Mouse (Mus musculus): ENCODE data around the gene Klhl10. TPM values are rescaled to one million over a fixed set of nuclear protein-coding genes. Genes with fewer than 3 reads are reported as not detected.

Gene Klhl10
- 0.52 and 0.57 TPM in 2 replicates for polyA plus RNA-seq (2014; fragmentation: Nextera tagmentation; extraction: Ambion mirVana)

DNA sequence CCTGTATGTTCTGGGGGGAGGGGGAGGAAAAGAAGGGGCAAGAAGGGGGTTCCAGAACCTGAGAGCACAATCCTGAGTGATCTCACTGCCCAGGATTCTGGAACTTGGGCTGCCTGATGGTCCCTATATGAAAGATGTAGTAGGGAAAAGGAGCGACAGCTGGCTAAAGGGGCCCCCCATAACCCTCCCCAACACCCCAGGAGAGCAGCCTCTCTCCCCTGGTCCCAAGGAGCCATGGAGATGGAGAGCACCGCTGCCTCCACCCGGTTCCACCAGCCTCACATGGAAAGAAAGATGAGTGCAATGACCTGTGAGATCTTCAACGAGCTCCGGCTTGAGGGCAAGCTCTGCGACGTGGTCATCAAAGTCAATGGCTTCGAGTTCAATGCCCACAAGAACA, at the start of gene Klhl10, which contains the start of gene Nt5c3b:
Gene Klhl10 (plus strand): TSS at position 121 of the 400 bp plus-strand sequence.
Gene Nt5c3b (minus strand): TSS at position 12 of the 400 bp plus-strand sequence.
- H3K36me3 ChIP-seq (replicated peaks; ENCODE audit: control insufficient read depth, insufficient read depth, low read depth, low read length), result no peaks in the 10 kb centered on the region; the same call in 1 of the 2 replicates
- DNase-seq (ENCODE audit: low spot score) (no peak), ATAC-seq (replicated peaks; ENCODE audit: insufficient number of reproducible peaks, low FRiP score, low TSS enrichment, low read depth) (no peak)
- H3K27me3 ChIP-seq (ENCODE audit: control insufficient read depth, insufficient read depth, low read length), result no peaks in the 10 kb centered on the region
- peak within 1 kb of the TSS; percentile 94 for H3K9ac ChIP-seq (replicated peaks; ENCODE audit: low read length)
- WGBS, result 81% methylated on average over 8 of the region's 8 CpGs
- 0 out of 2 replicates have a peak within 1 kb of the TSS, but pooled peaks have one; percentile 24 for H3K27ac ChIP-seq (replicated peaks; ENCODE audit: low read depth, low read length)
- H3K9me3 ChIP-seq (replicated peaks; ENCODE audit: control insufficient read depth, low read length), result no peaks in the 10 kb centered on the region
- no peaks in the 10 kb centered on the region for H3K4me1 ChIP-seq (ENCODE audit: control insufficient read depth, insufficient read depth, low read length)
- peak within 1 kb of the TSS; percentile 81 for H3K4me3 ChIP-seq (ENCODE audit: low read depth, low read length)
- peak within 1 kb of the TSS; percentile 70 for H3K4me2 ChIP-seq (ENCODE audit: low read depth, low read length)

DNA sequence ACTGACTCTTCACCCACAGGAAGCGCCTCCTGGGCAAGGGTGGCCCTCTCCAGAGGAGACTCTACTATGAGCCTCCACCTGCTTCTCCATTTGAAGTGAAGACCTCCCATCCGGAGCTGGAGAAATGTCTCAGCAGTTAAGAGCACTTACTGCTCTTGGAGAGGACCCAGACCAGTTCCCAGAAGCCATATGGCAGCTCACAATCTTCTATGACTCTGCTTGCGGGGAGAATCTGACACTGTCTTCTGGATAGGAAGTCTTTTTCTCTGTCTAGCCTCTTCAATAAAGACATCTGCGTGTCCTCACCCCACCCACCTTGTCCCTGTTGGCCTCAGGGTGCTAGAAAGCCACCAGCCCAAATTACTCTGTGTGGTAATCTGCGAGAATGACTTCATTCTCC, 48.8 kb upstream of the Klhl10 start:
- H3K27me3 ChIP-seq (ENCODE audit: control insufficient read depth, insufficient read depth, low read length), result peaks cover 2% of the 10 kb centered on the region; the same call in 1 of the 2 replicates
- WGBS, result 88% methylated on average over 5 of the region's 5 CpGs
- H3K36me3 ChIP-seq (replicated peaks; ENCODE audit: control insufficient read depth, insufficient read depth, low read depth, low read length), result no peaks in the 10 kb centered on the region
- no peak for DNase-seq (ENCODE audit: low spot score)
- no peak overlapping the region for H3K9ac ChIP-seq (replicated peaks; ENCODE audit: low read length)
- no peak overlapping the region for H3K4me3 ChIP-seq (ENCODE audit: low read depth, low read length)
- H3K27ac ChIP-seq (replicated peaks; ENCODE audit: low read depth, low read length), result no peak overlapping the region
- ATAC-seq (replicated peaks; ENCODE audit: insufficient number of reproducible peaks, low FRiP score, low TSS enrichment, low read depth), result no peak
- no peak overlapping the region for H3K4me2 ChIP-seq (ENCODE audit: low read depth, low read length)
- H3K9me3 ChIP-seq (replicated peaks; ENCODE audit: control insufficient read depth, low read length), result no peaks in the 10 kb centered on the region
- H3K4me1 ChIP-seq (ENCODE audit: control insufficient read depth, insufficient read depth, low read length), result peaks cover 8% of the 10 kb centered on the region

DNA sequence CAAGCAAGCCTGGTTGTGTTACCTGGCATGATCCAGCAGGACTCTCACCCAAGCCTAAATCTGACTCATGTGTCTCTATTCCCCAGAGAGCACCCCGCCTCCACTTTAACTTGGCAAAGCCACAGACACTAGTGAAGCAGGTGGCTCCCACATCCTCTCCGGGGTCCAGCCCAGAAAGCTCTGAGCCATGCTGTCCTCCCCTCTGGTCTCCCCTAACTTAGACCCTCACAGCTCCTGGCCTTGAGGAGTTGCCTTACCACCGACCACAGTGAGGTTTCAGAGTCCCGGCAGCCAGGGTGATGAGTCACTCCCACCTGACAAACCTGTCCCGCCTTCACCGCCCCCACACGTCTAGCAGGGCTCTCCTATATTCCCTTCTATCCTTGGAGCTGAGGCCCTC, 48.0 kb upstream of the Klhl10 start:
- ATAC-seq (replicated peaks; ENCODE audit: insufficient number of reproducible peaks, low FRiP score, low TSS enrichment, low read depth) (no peak), DNase-seq (ENCODE audit: low spot score) (no peak)
- H3K27me3 ChIP-seq (ENCODE audit: control insufficient read depth, insufficient read depth, low read length), result peaks cover 2% of the 10 kb centered on the region; the same call in 1 of the 2 replicates
- H3K4me2 ChIP-seq (ENCODE audit: low read depth, low read length), result no peak overlapping the region
- no peak overlapping the region for H3K4me3 ChIP-seq (ENCODE audit: low read depth, low read length)
- no peak overlapping the region for H3K27ac ChIP-seq (replicated peaks; ENCODE audit: low read depth, low read length)
- H3K36me3 ChIP-seq (replicated peaks; ENCODE audit: control insufficient read depth, insufficient read depth, low read depth, low read length), result no peaks in the 10 kb centered on the region
- no peak overlapping the region for H3K9ac ChIP-seq (replicated peaks; ENCODE audit: low read length)
- WGBS, result 88% methylated on average over 7 of the region's 7 CpGs
- H3K9me3 ChIP-seq (replicated peaks; ENCODE audit: control insufficient read depth, low read length), result no peaks in the 10 kb centered on the region
- H3K4me1 ChIP-seq (ENCODE audit: control insufficient read depth, insufficient read depth, low read length), result peaks cover 4% of the 10 kb centered on the region; the same call in 1 of the 2 replicates

DNA sequence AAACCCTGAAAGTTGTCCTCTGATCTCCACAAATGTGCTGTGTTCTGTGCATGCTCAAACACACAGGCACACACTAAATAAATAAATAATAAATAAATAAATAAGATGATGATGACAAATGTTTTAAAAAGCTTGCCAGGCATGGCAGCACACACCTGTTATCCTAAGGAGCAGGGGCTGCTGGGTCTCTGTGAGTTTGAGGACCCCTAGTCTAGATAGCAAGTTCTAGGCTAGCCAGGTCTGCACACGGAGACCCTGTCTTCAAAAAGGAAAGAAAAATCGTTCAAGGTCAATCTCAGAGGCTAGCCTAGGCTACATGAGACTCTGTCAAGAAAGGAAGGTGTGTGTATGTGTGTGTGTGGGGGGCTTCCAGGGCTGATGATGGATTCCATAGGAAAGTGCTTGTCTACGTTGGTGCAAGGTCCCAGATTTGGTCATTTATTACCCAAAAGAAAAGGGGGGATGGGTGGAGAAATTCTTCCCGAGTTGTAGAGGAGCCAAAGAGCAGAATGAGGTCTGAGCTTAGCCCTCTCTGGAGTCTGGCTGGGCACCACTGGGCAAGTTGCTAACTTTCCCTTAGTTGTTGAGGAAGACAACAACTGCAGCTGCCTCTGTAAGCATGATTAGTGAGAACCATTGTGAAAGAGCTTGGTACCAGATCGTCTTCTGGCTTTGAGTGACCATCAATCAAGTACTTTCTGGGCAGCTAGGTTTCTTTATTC, 47.2 kb upstream of the Klhl10 start:
- DNase-seq (ENCODE audit: low spot score), result no peak
- peaks cover 2% of the 10 kb centered on the region; the same call in 1 of the 2 replicates for H3K27me3 ChIP-seq (ENCODE audit: control insufficient read depth, insufficient read depth, low read length)
- no peak overlapping the region for H3K9ac ChIP-seq (replicated peaks; ENCODE audit: low read length)
- H3K4me2 ChIP-seq (ENCODE audit: low read depth, low read length), result no peak overlapping the region
- peaks cover 4% of the 10 kb centered on the region; the same call in 1 of the 2 replicates for H3K4me1 ChIP-seq (ENCODE audit: control insufficient read depth, insufficient read depth, low read length)
- H3K27ac ChIP-seq (replicated peaks; ENCODE audit: low read depth, low read length), result no peak overlapping the region
- WGBS, result 78% methylated on average over 5 of the region's 5 CpGs
- H3K4me3 ChIP-seq (ENCODE audit: low read depth, low read length), result no peak overlapping the region
- no peaks in the 10 kb centered on the region for H3K9me3 ChIP-seq (replicated peaks; ENCODE audit: control insufficient read depth, low read length)
- no peaks in the 10 kb centered on the region for H3K36me3 ChIP-seq (replicated peaks; ENCODE audit: control insufficient read depth, insufficient read depth, low read depth, low read length)
- ATAC-seq (replicated peaks; ENCODE audit: insufficient number of reproducible peaks, low FRiP score, low TSS enrichment, low read depth), result no peak

DNA sequence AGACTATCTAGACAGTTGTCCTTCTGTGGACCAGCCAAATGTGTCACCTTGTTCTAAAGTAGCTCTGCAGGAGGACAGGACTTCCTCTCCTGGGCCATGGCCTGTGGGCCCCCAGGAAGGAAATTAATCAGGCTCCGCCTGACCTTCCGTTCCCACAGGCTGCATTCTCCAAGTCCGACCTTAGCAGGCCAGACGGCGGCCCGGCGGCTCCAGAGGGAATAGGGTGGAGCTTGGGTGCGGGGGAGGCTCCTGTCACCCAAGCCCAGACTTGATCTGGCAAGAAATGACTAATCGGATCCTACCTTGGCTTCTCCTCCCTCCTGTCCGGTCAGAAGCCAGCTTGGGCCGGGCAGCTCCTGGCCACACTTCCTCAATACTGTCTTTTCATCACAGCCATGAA, 46.5 kb upstream of the Klhl10 start:
- Histone ChIP-seq H3K9ac (replicated peaks; ENCODE audit: low read length) (no peak overlapping the region; the same call in 1 of the 2 replicates), H3K36me3 (replicated peaks; ENCODE audit: control insufficient read depth, insufficient read depth, low read depth, low read length) (no peaks in the 10 kb centered on the region), H3K27me3 (ENCODE audit: control insufficient read depth, insufficient read depth, low read length) (peaks cover 2% of the 10 kb centered on the region; the same call in 1 of the 2 replicates), H3K9me3 (replicated peaks; ENCODE audit: control insufficient read depth, low read length) (no peaks in the 10 kb centered on the region), H3K4me1 (ENCODE audit: control insufficient read depth, insufficient read depth, low read length) (peaks cover 4% of the 10 kb centered on the region; the same call in 1 of the 2 replicates), H3K4me3 (ENCODE audit: low read depth, low read length) (no peak overlapping the region), H3K4me2 (ENCODE audit: low read depth, low read length) (no peak overlapping the region), H3K27ac (replicated peaks; ENCODE audit: low read depth, low read length) (no peak overlapping the region)
- DNase-seq (ENCODE audit: low spot score), result no peak
- no peak for ATAC-seq (replicated peaks; ENCODE audit: insufficient number of reproducible peaks, low FRiP score, low TSS enrichment, low read depth)
- 25% methylated on average over 11 of the region's 11 CpGs for WGBS

DNA sequence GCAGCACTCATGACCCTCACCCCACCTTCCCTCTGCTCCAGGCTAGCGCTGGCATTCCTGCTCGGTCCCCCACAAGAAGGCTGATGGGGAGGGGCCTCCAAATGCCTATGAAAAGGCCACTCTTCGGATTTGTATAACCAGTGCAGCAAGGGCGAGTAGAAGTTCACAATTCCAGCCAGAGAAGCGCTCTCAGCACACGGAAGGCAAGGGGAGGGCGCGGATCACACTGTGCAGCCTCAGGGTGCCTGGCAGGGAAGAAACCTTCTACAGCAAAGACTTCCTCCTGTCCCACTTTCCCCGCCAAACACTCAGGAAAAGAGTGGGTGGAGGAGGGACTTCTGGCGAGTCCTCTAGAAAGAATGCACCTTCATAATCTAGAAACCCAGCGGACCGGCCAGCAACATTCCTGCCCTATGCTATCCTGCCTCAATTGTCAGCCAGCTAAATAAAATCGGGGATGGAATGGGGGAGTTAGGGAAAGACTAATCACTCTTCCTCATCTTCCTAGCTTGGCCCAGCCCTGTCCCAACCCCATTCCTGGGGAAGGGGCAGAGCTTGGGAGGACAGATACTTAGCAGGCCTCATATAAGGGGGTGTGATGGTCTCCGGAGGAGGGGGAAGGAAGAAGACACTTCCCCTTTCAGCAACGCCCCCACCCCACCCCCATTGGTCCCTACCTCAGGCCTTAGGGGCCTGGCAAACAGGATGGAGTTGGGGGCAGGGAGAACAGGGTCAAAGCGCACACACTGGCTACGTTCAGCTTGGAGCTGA, 45.7 kb upstream of the Klhl10 start:
- H3K36me3 ChIP-seq (replicated peaks; ENCODE audit: control insufficient read depth, insufficient read depth, low read depth, low read length), result no peaks in the 10 kb centered on the region
- peak overlapping the region; percentile 66 for H3K4me3 ChIP-seq (ENCODE audit: low read depth, low read length)
- no peaks in the 10 kb centered on the region for H3K9me3 ChIP-seq (replicated peaks; ENCODE audit: control insufficient read depth, low read length)
- H3K27ac ChIP-seq (replicated peaks; ENCODE audit: low read depth, low read length), result no peak overlapping the region; the same call in 1 of the 2 replicates
- peaks cover 2% of the 10 kb centered on the region; the same call in 1 of the 2 replicates for H3K27me3 ChIP-seq (ENCODE audit: control insufficient read depth, insufficient read depth, low read length)
- peak overlapping the region; percentile 78 for H3K4me2 ChIP-seq (ENCODE audit: low read depth, low read length)
- 31% methylated on average over 16 of the region's 17 CpGs for WGBS
- no peak for ATAC-seq (replicated peaks; ENCODE audit: insufficient number of reproducible peaks, low FRiP score, low TSS enrichment, low read depth)
- peak; percentile 30 for DNase-seq (ENCODE audit: low spot score)
- peaks cover 4% of the 10 kb centered on the region; the same call in 1 of the 2 replicates for H3K4me1 ChIP-seq (ENCODE audit: control insufficient read depth, insufficient read depth, low read length)
- peak overlapping the region; percentile 22; the same call in 1 of the 2 replicates for H3K9ac ChIP-seq (replicated peaks; ENCODE audit: low read length)

DNA sequence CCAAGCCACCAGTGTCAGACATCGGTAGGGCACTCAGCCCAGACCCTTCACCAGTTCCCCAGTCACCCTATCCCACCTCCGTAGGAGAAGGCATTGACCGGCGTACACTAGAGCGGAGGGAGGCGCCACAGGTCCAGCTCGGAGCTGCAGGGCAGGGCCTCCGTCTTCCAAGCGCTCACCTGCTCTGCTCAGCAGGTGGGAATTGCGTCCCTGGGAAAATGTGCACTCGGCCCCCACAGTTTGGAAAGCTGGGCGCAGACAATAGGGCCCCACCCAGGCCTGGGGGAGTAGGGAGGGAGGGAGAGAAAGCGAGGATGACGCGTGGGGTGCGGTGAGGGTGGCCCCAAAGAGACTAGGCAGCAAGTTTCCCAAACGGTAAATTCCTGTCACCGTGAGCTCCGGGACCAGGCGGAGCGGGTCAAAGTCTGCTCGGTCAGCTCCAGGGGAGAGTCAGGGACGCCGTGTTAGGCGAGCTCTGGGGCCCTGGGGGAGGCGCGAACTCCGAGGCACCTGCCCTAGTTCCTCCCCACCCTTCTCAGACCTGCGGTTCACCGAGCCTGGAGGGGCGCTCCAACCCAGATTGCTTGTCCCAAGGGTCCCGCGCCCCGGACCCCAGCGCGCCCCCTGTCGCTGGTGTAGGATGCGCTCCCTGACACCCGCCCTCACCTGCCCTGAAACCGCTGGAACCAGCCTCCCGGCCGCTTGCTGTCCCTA, 44.7 kb upstream of the Klhl10 start:
- peak overlapping the region; percentile 73 for H3K9ac ChIP-seq (replicated peaks; ENCODE audit: low read length)
- no peak for ATAC-seq (replicated peaks; ENCODE audit: insufficient number of reproducible peaks, low FRiP score, low TSS enrichment, low read depth)
- H3K27me3 ChIP-seq (ENCODE audit: control insufficient read depth, insufficient read depth, low read length), result peaks cover 2% of the 10 kb centered on the region; the same call in 1 of the 2 replicates
- no peaks in the 10 kb centered on the region for H3K9me3 ChIP-seq (replicated peaks; ENCODE audit: control insufficient read depth, low read length)
- 0 out of 2 replicates have a peak overlapping the region, but pooled peaks have one; percentile 1 for H3K27ac ChIP-seq (replicated peaks; ENCODE audit: low read depth, low read length)
- peak overlapping the region; percentile 66 for H3K4me3 ChIP-seq (ENCODE audit: low read depth, low read length)
- 4% methylated on average over 42 of the region's 42 CpGs for WGBS
- peaks cover 4% of the 10 kb centered on the region; the same call in 1 of the 2 replicates for H3K4me1 ChIP-seq (ENCODE audit: control insufficient read depth, insufficient read depth, low read length)
- H3K36me3 ChIP-seq (replicated peaks; ENCODE audit: control insufficient read depth, insufficient read depth, low read depth, low read length), result no peaks in the 10 kb centered on the region
- DNase-seq (ENCODE audit: low spot score), result no peak
- peak overlapping the region; percentile 78 for H3K4me2 ChIP-seq (ENCODE audit: low read depth, low read length)

Data from embryonic facial prominence, embryonic 11.5 days (tissue).